Mouse (Mus musculus) liver, embryonic 11.5 days (tissue): Measurements from ENCODE around the gene Slc25a22. TPM values are rescaled to one million over a fixed set of nuclear protein-coding genes. Genes with fewer than 3 reads are reported as not detected.
A peak's percentile ranks its signal among the peaks of the same experiment; 100 is the strongest.

Experiments used
- ATAC-seq: fragments of 200-750 bp; cut with Nextera tagmentation; replicated peaks from 2 replicates; pipeline ENCODE4 v1.8.0; 2017; ENCODE audit warnings: moderate number of reproducible peaks, mild to moderate bottlenecking, moderate TSS enrichment, moderate library complexity; ENCODE audit not compliant: low FRiP score
- DNase-seq: peaks from one replicate; pipeline ENCODE4 v3.0.0-alpha.2; 2017; ENCODE audit warnings: low spot score
- H3K27ac ChIP-seq: fragments of 300-500 bp; sonication (generic); 2 replicates; pipeline ENCODE4 v1.5.1; 2014; ENCODE audit warnings: mild to moderate bottlenecking, low read depth, low read length, control low read depth
- H3K27me3 ChIP-seq: fragments of 300-500 bp; sonication (generic); replicated peaks from 2 replicates; pipeline ENCODE4 v1.6.1; 2014; ENCODE audit warnings: low read length, mixed read lengths; ENCODE audit not compliant: control insufficient read depth, insufficient read depth
- H3K36me3 ChIP-seq: fragments of 300-500 bp; sonication (generic); 2 replicates; pipeline ENCODE4 v1.6.1; 2014; ENCODE audit warnings: mild to moderate bottlenecking, low read length, moderate library complexity, mixed read lengths; ENCODE audit not compliant: control insufficient read depth, insufficient read depth
- H3K4me1 ChIP-seq: fragments of 300-500 bp; sonication (generic); replicated peaks from 2 replicates; pipeline ENCODE4 v1.6.1; 2014; ENCODE audit warnings: low read length, mixed read lengths; ENCODE audit not compliant: control insufficient read depth, insufficient read depth
- H3K4me2 ChIP-seq: fragments of 300-500 bp; sonication (generic); 2 replicates; pipeline ENCODE4 v1.6.1; 2014; ENCODE audit warnings: mild to moderate bottlenecking, control low read depth, moderate library complexity
- H3K4me3 ChIP-seq: fragments of 300-500 bp; sonication (generic); 2 replicates; pipeline ENCODE4 v1.5.1; 2014; ENCODE audit warnings: low read depth, low read length, control low read depth
- H3K9ac ChIP-seq: fragments of 300-500 bp; sonication (generic); 2 replicates; pipeline ENCODE4 v1.6.1; 2014; ENCODE audit warnings: low read depth, low read length, control low read depth
- H3K9me3 ChIP-seq: fragments of 300-500 bp; sonication (generic); 2 replicates; pipeline ENCODE4 v1.6.1; 2016; ENCODE audit warnings: low read length, inconsistent platforms, mixed read lengths; ENCODE audit not compliant: control insufficient read depth
- WGBS: fragments of 180-500 bp; shearing (Covaris S2); extraction: QIAGEN DNeasy Blood & Tissue Kit; methylation state at CpG from one replicate; pipeline ENCODE4 v1.1.7; 2014; 5-methylcytosine and 5-hydroxymethylcytosine counted together
- polyA plus RNA-seq: library from polyadenylated mRNA; unstranded; fragments of >200 nt; fragmentation: Nextera tagmentation; extraction: Ambion mirVana; gene quantifications from 2 replicates; pipeline ENCODE4 v1.2.1, GENCODE M21; 2014

The Slc25a22 gene
- polyA plus RNA-seq, 1 experiment from 2014 or later, result 36.9 TPM

DNA sequence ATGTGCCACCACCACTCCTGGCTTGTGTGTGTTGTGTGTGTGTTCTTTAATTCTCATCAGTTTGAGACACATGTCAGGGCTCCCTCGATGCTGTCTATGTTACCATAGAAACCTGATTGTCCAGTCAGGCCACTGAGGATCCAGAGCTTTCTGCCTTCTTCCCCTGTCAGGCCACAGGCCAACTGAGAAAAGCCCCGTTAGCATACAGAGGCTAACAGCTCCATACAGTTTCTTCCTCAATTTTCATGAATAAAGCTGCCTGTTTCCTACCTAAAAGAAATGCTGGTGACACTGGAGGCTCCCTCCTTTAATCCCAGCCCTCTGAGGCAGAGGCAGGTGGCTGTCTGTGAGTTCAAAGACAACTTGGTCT, 1.2 kb downstream of the Slc25a22 start:
- ATAC-seq (no peak), DNase-seq (no peak)
- Histone ChIP-seq H3K9ac (peak overlapping the region; percentile 85; the same call in 1 of the 2 replicates), H3K4me3 (peak overlapping the region; percentile 76), H3K4me2 (peak overlapping the region; percentile 98), H3K27me3 (no peaks in the 10 kb centered on the region), H3K36me3 (peaks cover 34% of the 10 kb centered on the region), H3K4me1 (peaks cover 33% of the 10 kb centered on the region), H3K27ac (peak overlapping the region; percentile 68; the same call in 1 of the 2 replicates), H3K9me3 (no peaks in the 10 kb centered on the region)
- WGBS, result 43% methylated on average over 2 of the region's 2 CpGs

DNA sequence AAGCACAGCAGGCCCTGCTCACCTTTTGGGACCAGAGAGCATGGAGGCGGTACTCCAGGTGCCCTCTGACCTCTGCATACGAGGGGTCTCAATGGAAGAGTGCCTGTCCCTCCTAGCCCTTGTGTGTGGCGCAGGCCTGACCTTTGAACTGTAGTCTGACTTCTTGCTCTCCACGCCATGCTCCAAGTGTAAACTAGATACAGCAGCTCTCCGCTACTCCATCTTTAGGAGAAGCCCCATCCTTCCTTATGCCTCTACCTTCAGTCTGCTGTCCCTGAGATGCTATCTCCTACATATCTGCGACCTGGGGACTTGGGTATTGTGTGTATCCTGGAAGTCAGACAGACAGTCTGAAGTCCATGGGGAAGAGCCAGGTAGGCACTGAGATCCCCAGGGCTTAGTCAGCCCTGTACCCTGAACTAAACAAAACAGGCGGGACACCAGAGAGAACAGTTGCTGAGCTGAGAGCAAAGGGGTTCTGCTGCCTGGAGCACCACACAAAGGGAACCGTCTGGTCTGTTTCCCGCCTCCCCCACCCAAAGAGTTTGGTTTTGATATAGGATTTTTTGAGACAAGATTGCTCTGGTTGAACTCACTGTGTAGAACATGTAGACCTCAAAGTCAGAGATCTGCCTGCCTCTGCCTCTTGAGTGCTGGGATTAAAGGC, 1.7 kb downstream of the Slc25a22 start:
- 75% methylated on average over 9 of the region's 9 CpGs for WGBS
- H3K4me1 ChIP-seq, result peaks cover 31% of the 10 kb centered on the region
- peaks cover 30% of the 10 kb centered on the region for H3K36me3 ChIP-seq
- peak overlapping the region; percentile 98 for H3K4me2 ChIP-seq
- peak overlapping the region; percentile 52 for H3K4me3 ChIP-seq
- DNase-seq, result no peak
- no peak for ATAC-seq
- H3K9me3 ChIP-seq, result no peaks in the 10 kb centered on the region
- no peaks in the 10 kb centered on the region for H3K27me3 ChIP-seq
- H3K27ac ChIP-seq, result peak overlapping the region; percentile 35
- H3K9ac ChIP-seq, result no peak overlapping the region

DNA sequence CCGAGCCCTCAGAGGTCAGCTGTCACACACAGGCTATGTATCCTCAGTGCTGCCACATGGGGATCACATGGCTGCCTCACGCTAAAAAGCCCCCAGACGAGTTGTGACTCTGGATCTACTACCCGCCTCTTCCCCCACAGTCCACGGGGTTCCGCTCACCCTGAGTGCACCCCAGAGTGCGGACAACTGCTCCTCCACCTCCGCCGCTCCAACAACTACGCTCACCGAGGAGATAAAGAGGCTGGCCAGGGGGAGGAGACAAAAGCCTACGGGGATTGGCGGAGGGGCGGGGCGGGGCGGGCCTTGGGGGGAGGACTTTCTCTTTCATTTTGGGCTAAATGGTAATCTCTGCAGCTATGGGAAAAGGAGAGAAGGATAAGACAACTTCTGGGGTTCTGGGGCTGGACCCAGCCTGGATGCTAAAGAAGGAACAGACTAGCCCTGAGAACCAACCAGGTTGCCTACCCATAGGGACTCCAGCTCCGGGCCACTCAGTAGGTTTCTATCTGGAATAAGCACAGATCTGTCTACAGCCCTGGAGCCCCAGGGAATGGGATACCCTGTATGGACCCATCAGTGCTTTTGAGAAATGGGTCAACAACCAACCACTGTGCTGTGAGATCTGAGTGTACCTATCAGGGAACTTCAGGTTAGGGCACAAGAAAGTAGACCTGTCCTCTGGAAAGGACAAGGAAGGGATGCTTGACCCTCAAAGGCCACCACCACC, 2.4 kb downstream of the Slc25a22 start:
- Histone ChIP-seq H3K4me2 (peak overlapping the region; percentile 98), H3K4me1 (peaks cover 31% of the 10 kb centered on the region), H3K36me3 (peaks cover 27% of the 10 kb centered on the region), H3K27me3 (no peaks in the 10 kb centered on the region), H3K9me3 (no peaks in the 10 kb centered on the region), H3K9ac (peak overlapping the region; percentile 53; the same call in 1 of the 2 replicates), H3K27ac (peak overlapping the region; percentile 35), H3K4me3 (peak overlapping the region; percentile 52)
- DNase-seq, result peak; percentile 75
- peak; percentile 64 for ATAC-seq
- 4% methylated on average over 17 of the region's 17 CpGs for WGBS

DNA sequence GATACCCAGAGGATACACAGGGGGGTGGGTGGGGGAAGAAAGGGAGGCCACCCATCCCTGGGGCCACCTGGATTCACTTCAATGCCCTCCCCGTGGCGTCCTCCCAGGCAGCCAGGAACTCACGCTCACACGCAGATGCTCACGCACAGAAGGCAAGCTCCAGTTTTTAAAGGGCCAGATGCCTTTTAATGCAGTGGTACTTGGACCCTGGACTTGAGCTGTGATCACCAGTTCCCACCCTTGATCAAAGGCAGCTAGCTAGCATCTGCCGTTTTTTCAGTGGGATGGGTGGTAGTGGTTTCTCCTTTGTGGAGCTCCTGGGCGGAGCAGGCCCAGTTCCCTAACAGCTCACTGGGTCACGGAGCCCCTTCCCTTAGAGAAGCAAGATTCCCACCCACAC, 3.2 kb downstream of the Slc25a22 start:
- Histone ChIP-seq H3K4me2 (peak overlapping the region; percentile 98), H3K9me3 (no peaks in the 10 kb centered on the region), H3K9ac (peak overlapping the region; percentile 53; the same call in 1 of the 2 replicates), H3K27me3 (no peaks in the 10 kb centered on the region), H3K36me3 (peaks cover 24% of the 10 kb centered on the region), H3K27ac (peak overlapping the region; percentile 32; the same call in 1 of the 2 replicates), H3K4me3 (peak overlapping the region; percentile 52), H3K4me1 (peaks cover 35% of the 10 kb centered on the region)
- ATAC-seq (no peak), DNase-seq (no peak)
- WGBS, result 35% methylated on average over 8 of the region's 8 CpGs

DNA sequence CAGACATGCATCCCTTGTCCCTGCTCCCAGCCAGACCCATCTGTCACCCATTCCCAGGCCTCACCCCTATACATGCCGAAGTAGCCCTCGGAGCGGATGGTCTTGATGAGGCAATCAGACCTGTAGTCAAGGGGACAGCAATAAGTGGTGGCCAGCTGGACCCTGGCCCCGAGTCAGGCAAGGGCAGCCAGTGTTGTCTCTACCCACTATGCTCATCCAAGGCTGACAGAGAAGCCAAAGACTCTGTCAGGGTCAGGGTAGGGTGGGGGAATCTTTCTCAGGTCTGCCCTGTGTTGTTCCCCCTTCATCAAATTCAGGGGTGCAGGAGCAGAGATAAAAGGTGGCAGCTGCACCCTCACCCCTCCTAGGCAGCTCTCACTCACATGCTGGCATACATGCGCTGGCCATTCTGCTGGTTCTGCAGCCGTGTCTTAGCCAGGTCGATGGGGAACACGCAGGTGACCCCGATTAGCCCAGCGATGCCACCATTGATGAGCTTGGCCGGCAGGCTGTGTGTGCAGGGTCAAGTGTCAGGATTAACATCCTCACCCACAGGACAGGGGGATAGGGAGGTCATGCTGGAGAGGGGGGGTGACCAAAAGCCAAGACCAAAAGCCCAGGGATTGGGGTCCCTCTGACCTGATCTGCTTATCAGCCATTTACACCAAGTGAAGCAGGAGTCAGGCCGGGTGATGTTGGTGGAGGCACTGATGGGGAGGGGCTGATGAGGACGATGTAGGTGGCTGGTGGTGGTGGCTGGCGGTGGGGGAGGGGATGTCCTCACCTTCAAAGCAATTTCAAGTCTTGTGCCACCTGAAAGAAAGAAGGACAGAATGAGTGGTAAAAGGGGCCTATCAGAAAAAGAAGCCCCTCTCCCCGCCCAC, 3.9 kb downstream of the Slc25a22 start:
- H3K36me3 ChIP-seq, result peaks cover 17% of the 10 kb centered on the region
- peak overlapping the region; percentile 52 for H3K4me3 ChIP-seq
- no peaks in the 10 kb centered on the region for H3K27me3 ChIP-seq
- DNase-seq, result no peak
- H3K4me2 ChIP-seq, result peak overlapping the region; percentile 98
- H3K9me3 ChIP-seq, result no peaks in the 10 kb centered on the region
- ATAC-seq, result no peak
- peaks cover 37% of the 10 kb centered on the region for H3K4me1 ChIP-seq
- no peak overlapping the region for H3K9ac ChIP-seq
- 79% methylated on average over 15 of the region's 15 CpGs for WGBS
- H3K27ac ChIP-seq, result no peak overlapping the region

DNA sequence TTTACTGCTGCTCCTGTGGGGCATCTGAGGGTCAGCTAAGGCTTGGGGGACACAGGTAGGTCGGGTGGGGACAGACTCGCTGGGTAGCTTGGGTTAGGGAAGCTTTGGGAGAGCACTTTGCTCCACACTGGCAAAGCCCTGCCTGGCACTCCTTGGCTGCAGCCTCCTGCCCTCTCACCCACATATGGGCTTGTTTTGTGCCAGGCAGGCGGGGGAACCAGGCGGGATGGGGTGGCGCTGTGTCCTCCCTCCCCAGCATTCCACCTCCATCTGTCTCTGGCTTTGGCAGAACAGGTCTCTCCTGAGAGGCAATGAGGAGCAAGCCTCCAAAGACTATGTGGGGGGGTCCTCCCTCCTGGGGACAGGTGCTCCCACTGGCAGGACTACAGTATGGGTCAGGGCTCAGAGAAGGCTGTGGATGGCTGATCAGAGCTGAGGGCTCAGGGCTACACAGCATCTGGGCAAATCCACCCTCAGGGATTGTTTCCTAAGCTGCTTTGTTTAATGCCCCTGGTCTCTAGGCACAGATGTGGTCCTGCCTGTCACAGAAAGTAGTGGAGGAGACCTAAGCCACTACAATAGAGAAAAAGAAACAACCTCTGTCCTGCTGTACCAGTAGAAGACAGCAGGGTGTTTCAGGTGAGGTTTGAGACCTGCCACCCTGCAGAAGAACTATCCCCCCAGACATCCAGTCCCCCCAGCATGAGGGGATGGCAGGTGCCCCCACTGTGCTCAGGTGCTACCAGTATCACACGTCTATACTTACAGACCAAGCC, 4.8 kb downstream of the Slc25a22 start:
- H3K4me1 ChIP-seq, result peaks cover 37% of the 10 kb centered on the region
- no peaks in the 10 kb centered on the region for H3K27me3 ChIP-seq
- ATAC-seq, result no peak
- H3K9ac ChIP-seq, result no peak overlapping the region
- no peak overlapping the region for H3K4me2 ChIP-seq
- peaks cover 11% of the 10 kb centered on the region; the same call in 1 of the 2 replicates for H3K36me3 ChIP-seq
- H3K9me3 ChIP-seq, result no peaks in the 10 kb centered on the region
- WGBS, result 85% methylated on average over 6 of the region's 6 CpGs
- no peak overlapping the region for H3K27ac ChIP-seq
- no peak for DNase-seq
- H3K4me3 ChIP-seq, result no peak overlapping the region

DNA sequence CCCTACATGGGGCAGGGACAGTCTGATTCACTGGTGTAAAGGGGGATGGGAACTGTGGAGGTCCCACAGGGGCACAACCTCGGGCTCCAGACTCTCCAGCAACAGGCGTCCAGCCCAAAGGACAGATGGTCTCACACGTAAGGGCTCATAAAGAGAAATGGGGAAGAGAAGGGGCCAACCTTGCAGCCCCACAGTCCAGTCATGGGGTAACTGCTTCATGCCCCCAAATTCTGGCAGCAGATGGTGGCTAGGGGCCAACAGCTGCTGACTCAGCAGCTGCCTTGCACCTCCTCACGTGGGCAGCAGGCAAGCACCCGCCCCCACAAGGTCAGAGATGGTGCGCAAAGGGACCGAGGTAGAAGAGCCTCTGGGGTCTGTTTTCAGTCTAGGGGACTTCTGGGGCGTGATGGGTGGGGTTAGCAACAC, 5.5 kb downstream of the Slc25a22 start:
- peaks cover 37% of the 10 kb centered on the region for H3K4me1 ChIP-seq
- ATAC-seq, result no peak
- H3K9ac ChIP-seq, result no peak overlapping the region
- H3K4me2 ChIP-seq, result no peak overlapping the region
- no peaks in the 10 kb centered on the region for H3K27me3 ChIP-seq
- H3K4me3 ChIP-seq, result no peak overlapping the region
- H3K9me3 ChIP-seq, result no peaks in the 10 kb centered on the region
- DNase-seq, result no peak
- H3K36me3 ChIP-seq, result peaks cover 11% of the 10 kb centered on the region; the same call in 1 of the 2 replicates
- no peak overlapping the region for H3K27ac ChIP-seq
- WGBS, result 83% methylated on average over 8 of the region's 8 CpGs
